7 mouse cellular contexts compared by ENCODE assay signal in the genomic region with DNA sequence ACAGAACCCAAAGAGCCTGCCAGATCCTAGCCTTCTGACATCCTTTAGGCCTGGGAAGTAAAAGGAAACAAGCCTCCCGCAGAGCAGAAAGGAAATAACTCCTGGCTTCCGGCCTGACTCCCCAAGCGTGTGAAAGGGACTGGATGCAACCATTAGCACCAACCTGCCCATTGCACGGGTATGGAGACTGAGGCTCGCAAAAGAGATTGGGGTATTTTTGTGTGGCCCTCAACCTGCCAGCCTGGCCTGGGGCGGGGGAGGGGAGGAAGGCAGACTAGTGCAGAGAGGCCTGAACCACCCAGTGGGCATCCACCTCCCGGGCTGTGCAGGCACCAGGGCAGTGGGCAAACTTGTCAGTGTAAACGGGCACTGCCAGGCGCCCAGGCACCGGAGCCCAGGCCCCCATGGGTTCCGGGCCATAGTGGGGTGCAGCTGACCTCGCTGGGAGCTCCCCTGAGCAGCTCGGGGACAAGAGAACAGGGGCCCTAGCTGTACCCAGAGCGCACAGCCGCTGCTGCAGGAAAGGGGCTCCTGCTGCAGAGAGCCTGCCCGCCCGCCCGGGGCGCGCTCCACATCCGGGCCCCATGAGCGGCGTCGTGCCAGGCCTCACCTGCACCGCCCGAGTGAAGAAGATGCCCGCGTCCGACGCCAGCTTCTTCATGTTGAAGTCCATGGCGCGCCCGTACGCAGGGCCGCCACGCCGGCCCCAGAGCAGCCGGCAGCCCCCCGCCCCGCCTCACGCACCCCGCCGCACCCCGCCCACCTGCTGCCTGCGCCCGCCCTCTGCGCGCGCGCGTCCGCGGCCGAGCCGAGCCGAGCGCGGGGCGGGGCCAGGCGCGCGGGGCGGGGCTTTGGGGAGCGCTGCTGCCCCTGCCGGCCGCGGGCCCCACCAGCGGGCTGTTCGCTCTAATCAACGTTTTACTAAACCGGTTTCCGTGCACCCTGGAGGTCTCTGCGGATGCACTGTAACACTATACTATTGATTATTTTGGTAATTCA. TPM values are rescaled to one million over a fixed set of nuclear protein-coding genes. Genes with fewer than 3 reads are reported as not detected.
DNase-seq lines count a peak whose midpoint lies in the region; ATAC-seq and TF ChIP-seq lines count a peak whose summit lies in the region.

Sh3glb2 (minus strand) TSS at position 805 of the 999 bp plus-strand sequence.

- H3K27me3 ChIP-seq in intestine, embryonic 15.5 days (replicated peaks): no peaks in the 10 kb centered on the region
- H3K27me3 ChIP-seq in midbrain, embryonic 11.5 days (ENCODE audit: control insufficient read depth, insufficient read depth, low read length): no peaks in the 10 kb centered on the region
- H3K27me3 ChIP-seq in small intestine, adult 2 months (ENCODE audit: control insufficient read depth, insufficient read depth, low read length): no peaks in the 10 kb centered on the region

- TF ChIP-seq POLR2A in small intestine, adult 2 months (IDR thresholded peaks at IDR 0.05; ENCODE audit: low read depth, low read length): no peak

- peak within 1 kb of the TSS; percentile 77 for H3K27ac ChIP-seq in intestine, embryonic 15.5 days
- no peak within 1 kb of the TSS for H3K27ac ChIP-seq in midbrain, embryonic 11.5 days (ENCODE audit: low read depth, low read length)
- peak within 1 kb of the TSS; percentile 77 for H3K27ac ChIP-seq in small intestine, adult 2 months (ENCODE audit: insufficient read depth, low read depth, low read length)

- peak within 1 kb of the TSS; percentile 91 for H3K4me2 ChIP-seq in intestine, embryonic 15.5 days (replicated peaks)
- peak within 1 kb of the TSS; percentile 91 for H3K4me2 ChIP-seq in midbrain, embryonic 11.5 days

- H3K9me3 ChIP-seq in intestine, embryonic 15.5 days: no peaks in the 10 kb centered on the region
- H3K9me3 ChIP-seq in midbrain, embryonic 11.5 days (ENCODE audit: control insufficient read depth, low read length): no peaks in the 10 kb centered on the region

- DNase-seq in adrenal gland, postnatal 10 days: peak; percentile 94
- DNase-seq in embryo, embryonic 11.5 days (ENCODE audit: low read depth, low spot score): peak; percentile 74
- DNase-seq in gastrocnemius, postnatal 36 days: peak; percentile 73 to 81
- DNase-seq in left cerebral cortex, postnatal 4 days: peak; percentile 88
- peak; percentile 99 for DNase-seq in midbrain, embryonic 11.5 days (ENCODE audit: low spot score, missing footprints)

- peaks cover 34% of the 10 kb centered on the region for H3K4me1 ChIP-seq in intestine, embryonic 15.5 days (replicated peaks)
- H3K4me1 ChIP-seq in midbrain, embryonic 11.5 days (ENCODE audit: control insufficient read depth, insufficient read depth, low read length): peaks cover 13% of the 10 kb centered on the region
- peaks cover 16% of the 10 kb centered on the region for H3K4me1 ChIP-seq in small intestine, adult 2 months (ENCODE audit: control insufficient read depth, insufficient read depth, insufficient read length, low read length)

- no peaks in the 10 kb centered on the region for H3K36me3 ChIP-seq in intestine, embryonic 15.5 days
- no peaks in the 10 kb centered on the region for H3K36me3 ChIP-seq in midbrain, embryonic 11.5 days (ENCODE audit: control insufficient read depth, insufficient read depth, low read length)
- H3K36me3 ChIP-seq in small intestine, adult 2 months (ENCODE audit: control insufficient read depth, insufficient read depth, low read length): peaks cover 3% of the 10 kb centered on the region; the same call in 1 of the 2 replicates

- TF ChIP-seq CTCF in small intestine, adult 2 months (IDR thresholded peaks at IDR 0.05; ENCODE audit: extremely low read depth, insufficient read length, insufficient replicate concordance, low read depth, low read length): peak; percentile 69

- peak within 1 kb of the TSS; percentile 83 for H3K4me3 ChIP-seq in intestine, embryonic 15.5 days (replicated peaks)
- H3K4me3 ChIP-seq in midbrain, embryonic 11.5 days (ENCODE audit: low read depth, low read length): peak within 1 kb of the TSS; percentile 67
- peak within 1 kb of the TSS; percentile 75 for H3K4me3 ChIP-seq in small intestine, adult 2 months (ENCODE audit: low read depth, low read length)

- 1% methylated on average over 65 of the region's 73 CpGs for WGBS in intestine, embryonic 15.5 days
- 3% methylated on average over 68 of the region's 73 CpGs for WGBS in midbrain, embryonic 11.5 days
- 1% methylated on average over 73 of the region's 73 CpGs for WGBS in small intestine, adult 2 months

- ATAC-seq in intestine, embryonic 15.5 days: peak; percentile 77
- peak; percentile 76 for ATAC-seq in midbrain, embryonic 11.5 days (ENCODE audit: low FRiP score)

- intact Hi-C loops in gastrocnemius, postnatal 36 days (cut with DNase I): no loop called here
- intact Hi-C loops in left cerebral cortex, postnatal 4 days (cut with DNase I): no loop called here

- H3K9ac ChIP-seq in intestine, embryonic 15.5 days: peak within 1 kb of the TSS; percentile 86
- H3K9ac ChIP-seq in midbrain, embryonic 11.5 days (ENCODE audit: low read length): peak within 1 kb of the TSS; percentile 84

RNA-seq across cellular contexts. Expression of gene Sh3glb2, which starts in this region (rescaled TPM):
- total RNA-seq in adrenal gland, postnatal 10 days (2021): 10 to 100 TPM; 70.9 to 89.7 TPM
- 10 to 100 TPM; 16.3 to 17.6 TPM for total RNA-seq in gastrocnemius, postnatal 36 days (2021)
- 68.4 and 69.4 TPM in 2 replicates for polyA plus RNA-seq in intestine, embryonic 15.5 days (2015; fragmentation: Nextera tagmentation; extraction: Ambion mirVana)
- total RNA-seq in left cerebral cortex, postnatal 4 days (2021): 100 to 1,000 TPM; 161 to 176 TPM
- 42.0 and 48.1 TPM in 2 replicates for polyA plus RNA-seq in midbrain, embryonic 11.5 days (2014; fragmentation: Nextera tagmentation; extraction: Ambion mirVana)
- 112 and 158 TPM in 2 replicates for polyA plus RNA-seq in small intestine, adult 2 months (2012; rRNA removed)
